Mouse (Mus musculus) cerebellum, adult 11-12 months (tissue): ENCODE measurements around the gene Zfp384.
"Not testable (repeated sequence)": the region's sequence is repeated elsewhere in the genome, so short reads cannot be mapped to it uniquely, and the experiment has no call there.

Experiments
- DNase-seq: peaks from one replicate; pipeline ENCODE4 v3.0.0; 2022

Gene Zfp384

GRCm38 (mm10) chr6:125017682-125018081, 8.7 kb downstream of the Zfp384 start:
- no peak for DNase-seq

DNA sequence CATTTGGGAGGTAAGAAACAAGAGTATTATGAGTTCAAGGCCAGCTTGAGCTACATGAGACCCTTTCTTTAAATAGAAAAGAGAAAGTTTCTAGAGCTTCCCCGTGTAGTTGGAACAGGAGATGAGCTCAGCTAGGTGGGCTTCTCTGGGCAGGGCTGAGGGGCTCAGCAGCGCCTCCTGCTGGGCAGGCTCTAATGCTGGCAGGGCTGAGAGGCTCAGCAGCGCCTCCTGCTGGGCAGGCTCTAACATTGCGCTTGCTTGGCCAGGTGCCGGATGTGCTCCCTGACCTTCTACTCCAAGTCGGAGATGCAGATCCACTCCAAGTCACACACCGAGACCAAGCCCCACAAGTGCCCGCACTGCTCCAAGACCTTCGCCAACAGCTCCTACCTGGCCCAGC, 21.6 kb downstream of the Zfp384 start:
- DNase-seq = peak; percentile 41

DNA sequence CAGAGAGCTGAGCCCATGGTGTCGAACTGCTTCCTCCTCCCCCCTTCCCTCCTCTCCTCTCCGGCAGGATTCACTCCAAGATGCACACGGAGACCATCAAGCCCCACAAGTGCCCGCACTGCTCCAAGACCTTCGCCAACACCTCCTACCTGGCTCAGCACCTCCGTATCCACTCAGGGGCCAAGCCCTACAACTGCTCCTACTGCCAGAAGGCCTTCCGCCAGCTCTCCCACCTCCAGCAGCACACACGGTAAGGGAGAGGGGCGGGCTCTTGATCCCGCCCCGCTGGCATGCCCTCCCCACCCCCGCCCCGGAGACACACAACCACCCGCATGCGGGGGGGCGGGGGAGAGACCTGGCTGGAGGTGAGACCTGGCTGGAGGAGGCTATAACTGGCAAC, 22.7 kb downstream of the Zfp384 start:
- DNase-seq = no peak

GRCm38 (mm10) chr6:125038666-125039065, 29.7 kb downstream of the Zfp384 start:
- no peak for DNase-seq

DNA sequence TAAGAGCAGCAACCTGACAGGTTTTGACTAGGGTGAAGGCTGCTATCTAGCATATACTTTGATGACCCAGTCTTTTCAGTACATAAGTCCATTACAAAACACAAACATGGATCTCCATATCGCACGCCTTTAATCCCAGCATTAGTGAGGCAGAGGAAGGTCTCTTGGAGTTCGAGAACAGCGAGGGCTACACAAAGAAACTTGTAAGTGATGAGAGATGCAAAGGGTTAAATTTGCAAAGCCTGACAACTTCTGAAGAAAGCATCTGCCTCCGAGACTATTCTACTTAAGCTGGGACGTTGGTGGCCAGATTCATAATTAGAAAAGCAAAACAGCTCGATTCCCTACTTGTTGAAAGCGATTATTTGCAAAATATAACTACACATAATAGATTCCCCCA, 30.2 kb downstream of the Zfp384 start:
- no peak for DNase-seq

DNA sequence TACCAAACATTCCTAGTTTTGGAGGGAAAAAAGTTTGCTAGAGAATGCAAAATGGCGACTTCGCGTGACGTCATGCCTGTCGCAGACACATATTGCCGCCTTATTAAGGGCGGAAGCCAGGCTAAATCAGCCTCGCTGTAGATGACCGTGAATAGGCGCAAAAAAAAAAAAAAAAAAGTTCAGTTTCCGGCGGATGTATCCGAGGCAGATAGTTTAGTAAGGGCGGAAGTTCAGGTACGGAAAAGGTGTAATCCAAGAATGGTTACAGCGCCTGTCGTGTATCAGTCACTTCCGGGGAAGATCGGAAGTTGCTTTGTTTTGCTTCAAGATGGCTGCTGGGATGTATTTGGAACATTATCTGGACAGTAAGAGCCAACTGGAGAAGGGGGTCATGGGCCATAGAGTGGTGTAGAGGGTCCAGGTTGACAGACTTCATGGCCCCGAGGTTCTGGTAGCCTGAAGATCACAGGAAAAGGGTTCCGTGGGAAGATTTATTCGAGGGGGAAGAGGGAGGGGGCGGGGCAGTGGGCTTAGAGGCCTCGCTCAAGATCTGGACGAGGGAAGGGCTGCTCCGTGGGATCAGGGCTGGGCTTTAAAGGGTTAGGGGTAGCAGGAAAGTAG, 30.7 kb downstream of the Zfp384 start, which contains the start of gene Ing4:
Ing4 (plus strand) TSS at position 228 of the 621 bp plus-strand sequence.
- peak; percentile 93 for DNase-seq

- no peak for DNase-seq
Observed at GRCm38 (mm10) chr6:125040221-125040620, 31.3 kb downstream of the Zfp384 start.

- DNase-seq = no peak
Observed at GRCm38 (mm10) chr6:125041047-125041446, 32.1 kb downstream of the Zfp384 start.

DNA sequence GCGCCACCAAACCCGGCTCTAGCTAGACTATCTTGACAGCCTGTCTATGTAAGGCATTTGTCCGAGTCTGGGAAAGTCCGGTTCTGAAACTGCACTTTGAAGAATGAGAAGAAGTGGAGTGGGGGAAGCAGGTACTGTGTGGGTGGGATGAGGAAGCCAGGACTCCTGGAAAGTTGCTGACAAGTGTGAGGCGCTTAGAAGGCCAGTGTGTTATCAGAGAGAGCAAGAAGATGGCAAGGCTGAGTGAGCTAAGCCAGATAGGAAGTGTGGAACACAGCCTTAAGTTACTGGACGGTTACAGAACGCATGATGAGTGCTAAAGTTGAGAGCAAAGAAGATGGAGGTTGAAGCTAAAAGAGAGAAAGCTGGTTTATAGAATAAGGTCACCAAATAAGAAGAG, 33.1 kb downstream of the Zfp384 start:
- DNase-seq = no peak

DNA sequence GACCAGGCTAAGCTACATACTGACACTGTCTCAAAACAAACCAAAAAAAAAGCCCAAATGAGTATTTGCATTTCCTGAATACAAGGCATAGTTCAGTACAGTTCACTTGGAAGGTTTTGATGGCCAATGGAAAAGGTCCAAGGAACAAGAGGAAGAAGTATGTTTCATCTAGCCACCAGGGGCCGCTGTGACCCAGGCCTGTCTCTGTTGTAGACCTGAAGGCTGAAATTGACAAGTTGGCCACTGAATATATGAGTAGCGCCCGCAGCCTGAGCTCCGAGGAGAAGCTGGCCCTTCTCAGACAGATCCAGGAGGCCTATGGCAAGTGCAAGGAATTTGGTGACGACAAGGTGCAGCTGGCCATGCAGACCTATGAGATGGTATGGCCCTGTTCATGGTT, 37.7 kb downstream of the Zfp384 start:
- peak; percentile 81 for DNase-seq

GRCm38 (mm10) chr6:125049678-125050077, 40.7 kb downstream of the Zfp384 start, which contains the start of gene Acrbp:
Gene Acrbp (plus strand): TSS chr6:125049689.
- no peak for DNase-seq

DNA sequence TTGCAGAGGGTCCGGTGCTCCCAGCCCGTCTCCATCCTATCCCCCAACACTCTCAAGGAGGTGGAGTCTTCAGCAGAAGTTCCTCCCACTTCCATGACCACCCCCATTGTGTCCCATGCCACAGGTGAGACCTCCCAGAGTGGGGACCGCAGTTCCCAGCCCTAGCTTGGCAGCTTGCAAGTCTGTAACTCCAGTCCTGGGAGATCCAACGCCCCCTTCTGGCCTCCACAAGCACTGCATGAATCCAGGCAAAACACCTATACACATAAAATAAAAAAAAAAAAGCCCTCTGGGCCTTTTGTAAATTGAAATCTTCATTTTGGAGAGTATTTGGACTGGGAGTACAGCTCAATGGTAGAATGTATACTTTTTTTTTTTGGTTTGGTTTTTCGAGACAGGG, 42.3 kb downstream of the Zfp384 start:
- DNase-seq = no peak

DNA sequence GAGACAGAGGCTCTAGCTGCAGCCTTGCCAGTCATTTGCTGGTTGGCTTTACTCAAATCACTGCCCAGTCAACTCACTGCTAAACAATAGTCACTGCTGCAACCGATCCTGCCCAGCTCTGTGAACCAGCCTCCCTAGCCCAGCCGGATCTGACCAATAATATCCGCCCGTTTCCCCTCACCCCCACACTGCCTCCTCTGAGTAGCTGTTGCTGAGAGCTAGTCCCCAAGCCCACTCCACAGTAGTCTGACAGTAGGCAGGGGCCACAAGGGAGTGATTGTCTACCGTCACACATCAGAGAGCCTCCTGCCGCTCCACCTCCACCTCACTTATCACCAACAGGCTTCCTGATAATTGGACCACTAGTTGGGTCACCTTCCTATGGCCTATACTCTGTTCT, 52.5 kb downstream of the Zfp384 start:
- no peak for DNase-seq

DNA sequence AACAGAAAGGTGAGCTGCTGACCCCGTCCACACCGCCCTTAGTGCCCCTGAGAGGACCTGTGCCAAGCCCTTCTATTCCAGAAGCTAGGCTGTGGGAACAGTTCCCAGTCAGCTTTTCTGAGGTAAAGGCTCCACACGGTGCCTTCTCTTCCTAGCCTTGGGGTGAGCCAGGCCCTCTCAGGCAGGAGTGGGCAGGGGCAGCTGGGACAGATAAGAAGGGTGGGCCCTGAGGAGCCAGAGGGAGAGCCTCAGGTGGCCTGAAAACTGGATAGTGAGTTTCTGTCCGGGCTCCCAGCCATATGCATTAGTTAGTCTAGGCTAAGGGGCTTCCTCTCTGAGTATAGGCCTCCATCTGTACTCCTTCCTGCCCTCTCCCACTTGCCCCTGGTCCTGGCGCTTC, 53.6 kb downstream of the Zfp384 start:
- DNase-seq = no peak

DNA sequence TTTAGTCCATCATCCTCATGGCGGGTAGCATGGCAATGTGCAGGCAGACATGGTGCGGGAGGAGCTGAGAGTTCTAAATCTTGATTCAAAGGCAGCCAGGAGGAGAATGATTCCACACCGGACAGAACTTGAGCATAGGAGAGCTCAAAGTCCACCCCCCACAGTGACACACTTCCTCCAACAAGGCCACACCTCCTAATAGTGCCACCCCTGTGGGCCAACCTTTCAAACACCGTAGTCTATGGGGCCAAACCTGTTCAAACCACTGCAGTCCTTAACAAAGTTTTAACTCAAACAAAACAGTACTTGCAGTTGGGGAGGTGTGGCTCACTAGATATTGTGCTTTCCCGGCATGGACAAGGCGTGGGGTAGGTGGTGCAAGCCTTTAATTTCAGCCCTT, 55.0 kb downstream of the Zfp384 start:
- no peak for DNase-seq

GRCm38 (mm10) chr6:125065223-125065622, 56.3 kb downstream of the Zfp384 start:
- DNase-seq = not testable (repeated sequence)

DNA sequence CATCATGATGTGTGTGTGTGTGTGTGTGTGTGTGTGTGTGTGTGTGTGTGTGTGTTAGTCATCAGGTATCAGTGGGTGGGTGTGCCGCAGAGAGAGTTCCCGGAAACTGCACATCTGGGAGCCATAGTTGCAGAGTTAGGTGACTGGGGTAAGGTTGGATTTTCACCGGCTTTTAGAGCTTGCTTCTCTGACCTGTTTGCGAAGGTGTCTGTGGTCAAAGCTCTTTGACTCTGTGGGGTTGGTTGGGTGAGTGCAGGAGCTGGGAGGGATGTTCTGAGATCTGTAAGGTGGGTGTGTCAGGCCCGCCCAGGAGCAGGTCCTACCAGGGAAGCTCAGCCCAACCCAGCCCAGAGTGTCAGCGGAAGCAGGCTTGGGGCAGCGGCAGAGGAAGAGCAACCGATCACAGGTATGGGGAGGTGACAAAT, 58.6 kb downstream of the Zfp384 start, which contains the start of gene Lpar5:
Lpar5 (plus strand) TSS at position 350 of the 425 bp plus-strand sequence.
- no peak for DNase-seq

DNA sequence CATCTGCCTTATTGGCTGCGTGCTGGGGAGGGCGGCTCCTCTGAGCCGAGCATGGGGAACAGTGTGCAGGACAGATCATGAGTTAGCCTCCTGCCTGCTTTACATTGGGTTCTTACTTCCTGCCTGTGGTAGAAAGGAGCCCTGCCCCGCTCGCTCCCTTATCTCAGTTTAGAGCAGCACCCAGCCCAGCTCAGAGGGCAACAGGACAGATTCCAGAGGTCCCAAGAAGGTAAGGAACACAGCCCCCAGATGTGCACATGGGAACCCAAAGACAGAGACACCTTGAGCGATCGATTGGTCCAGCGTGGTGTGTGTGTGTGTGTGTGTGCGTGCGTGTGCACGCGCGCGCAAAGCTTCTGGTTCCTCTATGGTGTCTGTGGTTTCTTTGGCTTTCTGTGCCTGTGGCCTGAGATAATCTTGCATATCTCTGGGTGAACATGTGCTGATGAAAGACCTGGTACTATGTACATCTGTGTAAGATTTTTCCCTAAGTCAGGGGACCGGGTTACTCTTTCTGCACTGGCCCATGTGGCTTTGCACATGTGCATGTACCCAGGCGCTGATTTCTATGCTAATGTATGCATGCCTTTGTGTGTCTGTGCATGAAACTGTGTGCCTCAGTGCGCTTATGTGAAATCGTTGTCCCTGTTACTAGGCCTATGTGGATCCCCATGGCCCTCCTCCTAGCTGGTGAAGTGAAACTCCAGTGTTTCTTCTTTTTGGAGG, 62.4 kb downstream of the Zfp384 start:
- no peak for DNase-seq

GRCm38 (mm10) chr6:125071896-125072279, 62.9 kb downstream of the Zfp384 start:
- peak; percentile 89 for DNase-seq

- no peak for DNase-seq
Observed at GRCm38 (mm10) chr6:125073825-125074224, 64.9 kb downstream of the Zfp384 start.

DNA sequence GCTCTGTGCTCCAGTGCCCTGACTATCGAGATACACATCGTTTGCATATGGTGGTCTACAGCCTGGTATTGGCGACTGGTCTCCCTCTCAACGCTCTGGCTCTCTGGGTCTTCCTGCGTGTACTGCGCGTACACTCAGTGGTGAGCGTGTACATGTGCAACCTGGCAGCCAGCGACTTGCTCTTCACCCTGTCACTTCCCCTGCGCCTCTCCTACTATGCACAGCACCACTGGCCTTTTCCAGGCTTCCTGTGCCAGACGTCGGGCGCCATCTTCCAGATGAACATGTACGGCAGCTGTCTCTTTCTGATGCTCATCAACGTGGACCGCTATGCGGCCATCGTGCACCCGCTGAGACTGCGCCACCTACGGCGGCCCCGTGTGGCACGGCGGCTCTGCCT, 72.4 kb downstream of the Zfp384 start:
- DNase-seq = no peak

DNA sequence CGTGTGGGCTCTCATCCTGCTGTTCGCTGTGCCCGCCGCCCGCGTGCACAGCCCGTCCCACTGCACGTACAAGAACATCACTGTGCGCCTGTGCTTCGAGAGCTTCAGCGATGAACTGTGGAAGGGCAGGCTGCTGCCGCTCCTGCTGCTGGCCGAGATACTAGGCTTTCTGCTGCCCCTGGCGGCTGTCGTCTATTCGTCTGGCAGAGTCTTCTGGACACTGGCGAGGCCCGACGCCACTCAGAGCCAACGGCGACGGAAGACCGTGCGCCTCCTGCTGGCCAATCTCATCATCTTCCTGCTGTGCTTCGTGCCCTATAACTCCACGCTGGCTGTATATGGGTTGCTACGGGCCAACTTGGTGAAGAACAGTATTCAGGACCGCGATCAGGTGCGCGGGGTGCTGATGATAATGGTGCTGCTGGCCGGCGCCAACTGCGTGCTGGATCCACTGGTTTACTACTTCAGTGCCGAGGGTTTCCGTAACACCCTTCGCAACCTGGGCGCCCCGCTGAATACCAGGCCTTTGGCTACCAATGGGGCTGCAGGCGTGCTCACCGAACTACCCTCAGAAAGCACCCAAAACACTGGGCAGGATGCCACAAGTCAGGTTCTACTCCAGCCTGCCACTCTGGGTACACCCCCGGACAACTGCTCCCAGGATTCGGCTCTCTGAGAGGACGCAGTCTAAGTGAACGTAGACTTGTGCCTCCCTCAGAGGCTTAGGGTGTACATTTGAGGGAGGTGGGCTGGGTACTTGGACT, 73.0 kb downstream of the Zfp384 start:
- peak; percentile 89 for DNase-seq

- no peak for DNase-seq
Observed at GRCm38 (mm10) chr6:125082801-125083386, 73.9 kb downstream of the Zfp384 start.
